Mouse (Mus musculus) MEL (cell line): ENCODE results near the gene Rapgef4. TPM values are rescaled to one million over a fixed set of nuclear protein-coding genes. Genes with fewer than 3 reads are reported as not detected.

ENCODE experiments used
- DNase-seq: peaks from one replicate; pipeline ENCODE4 v3.0.0; 2011; ENCODE audit warnings: low read depth, low spot score
- H3K27ac ChIP-seq: 2 replicates; pipeline ENCODE4 v1.5.1; 2012; ENCODE audit warnings: low read depth, mild to moderate bottlenecking, control low read depth, low read length, moderate library complexity; ENCODE audit not compliant: control insufficient read depth
- H3K27me3 ChIP-seq, 2 experiments: fragments of 150-350 bp in 1 of 2; sonication (generic) in 1 of 2; 2 replicates each; pipeline ENCODE4 v1.6.1; 2012; ENCODE audit warnings: low read length in 2 of 2, mild to moderate bottlenecking in 2 of 2, improper control_type of control experiment in 1 of 2, moderate library complexity in 1 of 2; ENCODE audit not compliant: insufficient read depth in 2 of 2, control insufficient read depth in 1 of 2
- H3K36me3 ChIP-seq, 2 experiments: 2 replicates each; pipeline ENCODE4 v1.6.1; 2012 to 2014; ENCODE audit warnings: low read length in 2 of 2, improper control_type of control experiment in 1 of 2, inconsistent platforms in 1 of 2, mild to moderate bottlenecking in 1 of 2; ENCODE audit not compliant: insufficient read depth in 2 of 2, control insufficient read depth in 1 of 2
- H3K4me1 ChIP-seq, 2 experiments: fragments of 150-350 bp in 1 of 2; sonication (generic) in 1 of 2; 2 replicates each; pipeline ENCODE4 v1.6.1; 2012; ENCODE audit warnings: low read length in 2 of 2, improper control_type of control experiment in 1 of 2, mild to moderate bottlenecking in 1 of 2; ENCODE audit not compliant: insufficient read depth in 2 of 2, control insufficient read depth in 1 of 2
- H3K4me3 ChIP-seq, 2 experiments: fragments of 150-350 bp in 1 of 2; sonication (generic) in 1 of 2; 2 replicates each; pipeline ENCODE4 v1.5.1; 2012; ENCODE audit warnings: low read depth in 2 of 2, low read length in 2 of 2, mild to moderate bottlenecking in 2 of 2, moderate library complexity in 2 of 2, control low read depth in 1 of 2, improper control_type of control experiment in 1 of 2; ENCODE audit not compliant: control insufficient read depth in 1 of 2, insufficient read depth in 1 of 2
- H3K79me2 ChIP-seq: 2 replicates; pipeline ENCODE4 v1.6.1; 2012; ENCODE audit warnings: mild to moderate bottlenecking, low read length, moderate library complexity; ENCODE audit not compliant: control insufficient read depth, poor library complexity, insufficient read depth
- H3K9ac ChIP-seq: 2 replicates; pipeline ENCODE4 v1.6.1; 2012; ENCODE audit warnings: low read depth, mild to moderate bottlenecking, control low read depth, low read length, moderate library complexity; ENCODE audit not compliant: control insufficient read depth, poor library complexity, severe bottlenecking
- H3K9me3 ChIP-seq: fragments of 150-350 bp; sonication (generic); replicated peaks from 2 replicates; pipeline ENCODE4 v1.6.1; 2012; ENCODE audit warnings: mild to moderate bottlenecking, low read length, improper control_type of control experiment, moderate library complexity; ENCODE audit not compliant: insufficient read depth
- CHD1 ChIP-seq: IDR thresholded peaks from 2 replicates; pipeline ENCODE4 v1.6.1; 2012; ENCODE audit warnings: low read depth, mild to moderate bottlenecking, inconsistent platforms, low read length, improper control_type of control experiment
- CHD2 ChIP-seq: IDR thresholded peaks from 2 replicates; pipeline ENCODE4 v1.6.1; 2011; ENCODE audit warnings: low read length, improper control_type of control experiment
- EP300 ChIP-seq, 2 experiments: IDR thresholded peaks; 2 replicates each; pipeline ENCODE4 v1.6.1; 2011; ENCODE audit warnings: improper control_type of control experiment in 2 of 2, low read length in 2 of 2, low read depth in 1 of 2, mild to moderate bottlenecking in 1 of 2
- GATA1 ChIP-seq: IDR thresholded peaks from 2 replicates; pipeline ENCODE4 v1.6.1; 2011; ENCODE audit warnings: low read depth, low read length, improper control_type of control experiment
- HCFC1 ChIP-seq: IDR thresholded peaks from 2 replicates; pipeline ENCODE4 v1.6.1; 2012; ENCODE audit warnings: low read depth, mild to moderate bottlenecking, inconsistent platforms, low read length, improper control_type of control experiment, moderate library complexity
- KAT2A ChIP-seq: conservative IDR thresholded peaks from 2 replicates; pipeline ENCODE4 v1.6.1; 2012; ENCODE audit warnings: low read depth, low read length, improper control_type of control experiment, inconsistent platforms
- MEF2A ChIP-seq: IDR thresholded peaks from 2 replicates; pipeline ENCODE4 v1.6.1; 2014; ENCODE audit warnings: low read depth, mild to moderate bottlenecking, inconsistent platforms, low read length, improper control_type of control experiment; ENCODE audit not compliant: poor library complexity, insufficient replicate concordance, severe bottlenecking; ENCODE audit errors: extremely low read depth
- MXI1 ChIP-seq: IDR thresholded peaks from 2 replicates; pipeline ENCODE4 v1.6.1; 2011; ENCODE audit warnings: mild to moderate bottlenecking, low read depth, low read length, improper control_type of control experiment
- MYB ChIP-seq: IDR thresholded peaks from 2 replicates; pipeline ENCODE4 v1.6.1; 2011; ENCODE audit warnings: mild to moderate bottlenecking, low read depth, low read length, improper control_type of control experiment
- MYC ChIP-seq: IDR thresholded peaks from 2 replicates; pipeline ENCODE4 v1.6.1; 2011; ENCODE audit warnings: low read depth, mild to moderate bottlenecking, low read length, improper control_type of control experiment, moderate library complexity
- POLR2AphosphoS5 ChIP-seq: IDR thresholded peaks from 2 replicates; pipeline ENCODE4 v1.6.1; 2012; ENCODE audit warnings: low read depth, borderline replicate concordance, mild to moderate bottlenecking, inconsistent platforms, low read length, moderate library complexity, mixed read lengths
- RAD21 ChIP-seq: IDR thresholded peaks from 2 replicates; pipeline ENCODE4 v1.6.1; 2011; ENCODE audit warnings: mild to moderate bottlenecking, low read depth, low read length, improper control_type of control experiment
- RCOR1 ChIP-seq: IDR thresholded peaks from 2 replicates; pipeline ENCODE4 v1.6.1; 2012; ENCODE audit warnings: low read depth, mild to moderate bottlenecking, inconsistent platforms, low read length, improper control_type of control experiment
- SMC3 ChIP-seq: IDR thresholded peaks from 2 replicates; pipeline ENCODE4 v1.6.1; 2011; ENCODE audit warnings: low read depth, low read length, improper control_type of control experiment
- TCF12 ChIP-seq: IDR thresholded peaks from 2 replicates; pipeline ENCODE4 v1.6.1; 2014; ENCODE audit warnings: low read depth, mild to moderate bottlenecking, inconsistent platforms, low read length, improper control_type of control experiment, moderate library complexity
- UBTF ChIP-seq: IDR thresholded peaks from 2 replicates; pipeline ENCODE4 v1.6.1; 2012; ENCODE audit warnings: low read depth, mild to moderate bottlenecking, inconsistent platforms, low read length, improper control_type of control experiment, moderate library complexity, borderline replicate concordance; ENCODE audit not compliant: insufficient read depth
- USF2 ChIP-seq, 2 experiments: IDR thresholded peaks; 2 replicates each; pipeline ENCODE4 v1.6.1; 2011 to 2012; ENCODE audit warnings: improper control_type of control experiment in 2 of 2, low read length in 2 of 2, borderline replicate concordance in 1 of 2, inconsistent platforms in 1 of 2, low read depth in 1 of 2, mild to moderate bottlenecking in 1 of 2; ENCODE audit not compliant: insufficient read depth in 1 of 2
- polyA plus RNA-seq, 2 experiments: library from polyadenylated mRNA; stranded (reverse) in 1 of 2; unstranded in 1 of 2; fragments of >175 nt in 1 of 2; fragments of >200 nt in 1 of 2; gene quantifications; 2 replicates each; pipeline versions ENCODE4 v1.2.1 to v1.2.4; 2012; ENCODE audit warnings: low replicate concordance in 2 of 2, low read depth in 1 of 2; ENCODE audit not compliant: insufficient read length in 2 of 2, insufficient read depth in 1 of 2, missing spikeins in 1 of 2
- total RNA-seq: library from RNA; depleted of rRNA; stranded (reverse); fragments of 300-350 nt; gene quantifications from 2 replicates; pipeline ENCODE4 v1.2.3, GENCODE M21; 2012

The Rapgef4 gene
- total and polyA plus RNA-seq, 3 experiments = not detected

GRCm38 (mm10) chr2:71992129-71992528 lies 11.1 kb downstream of the Rapgef4 start:
- Histone ChIP-seq H3K27me3 (peaks cover 0 to 3% of the 10 kb centered on the region in 2 experiments; a peak in 3 of 4 replicates), H3K27ac (no peak overlapping the region)

GRCm38 (mm10) chr2:71993729-71994423 lies 12.8 kb downstream of the Rapgef4 start:
- no peaks in the 10 kb centered on the region for H3K4me1 ChIP-seq
- H3K9ac ChIP-seq = no peak overlapping the region

More at GRCm38 (mm10) chr2:71992129-71992528, 11.1 kb downstream of the Rapgef4 start:
- Histone ChIP-seq H3K4me3 (no peak overlapping the region), H3K9ac (no peak overlapping the region), H3K4me1 (no peaks in the 10 kb centered on the region), H3K9me3 (no peaks in the 10 kb centered on the region), H3K79me2 (no peaks in the 10 kb centered on the region), H3K36me3 (no peaks in the 10 kb centered on the region)
- DNase-seq = no peak
- TF ChIP-seq SMC3 (no peak), MYB (no peak), TCF12 (no peak), POLR2AphosphoS5 (no peak), CHD1 (no peak), CHD2 (no peak), GATA1 (no peak), MEF2A (no peak), RAD21 (no peak), MYC (no peak), UBTF (no peak), USF2 (IDR thresholded peaks at IDR 0.05; ENCODE audit: borderline replicate concordance in 1 of 2, insufficient read depth in 1 of 2, low read depth in 1 of 2, low read length in 2 of 2) (no peak), RCOR1 (no peak), EP300 (IDR thresholded peaks at IDR 0.05; ENCODE audit: low read depth in 1 of 2, low read length in 2 of 2) (no peak), HCFC1 (no peak), KAT2A (no peak)

More at GRCm38 (mm10) chr2:71993729-71994423, 12.8 kb downstream of the Rapgef4 start:
- no peaks in the 10 kb centered on the region for H3K36me3 ChIP-seq
- no peaks in the 10 kb centered on the region for H3K9me3 ChIP-seq
- DNase-seq = no peak
- H3K4me3 ChIP-seq = no peak overlapping the region
- no peaks in the 10 kb centered on the region; a peak in 1 of 4 replicates for H3K27me3 ChIP-seq
- no peak overlapping the region for H3K27ac ChIP-seq
- H3K79me2 ChIP-seq = no peaks in the 10 kb centered on the region
- TF ChIP-seq HCFC1 (no peak), MXI1 (no peak)
